Mouse (Mus musculus): ENCODE data around the gene Pik3r6.

- TF ChIP-seq CTCF (IDR thresholded peaks at IDR 0.05; ENCODE audit: low read depth) (no peak), EP300 (optimal IDR thresholded peaks at IDR 0.05) (no peak)
Measured at GRCm38 (mm10) chr11:68492592-68492991, 10.2 kb upstream of the Pik3r6 start.
